Mouse (Mus musculus): ENCODE measurements around the gene Glod4.
A peak's percentile ranks its signal among the peaks of the same experiment; 100 is the strongest.

Glod4 gene

DNA sequence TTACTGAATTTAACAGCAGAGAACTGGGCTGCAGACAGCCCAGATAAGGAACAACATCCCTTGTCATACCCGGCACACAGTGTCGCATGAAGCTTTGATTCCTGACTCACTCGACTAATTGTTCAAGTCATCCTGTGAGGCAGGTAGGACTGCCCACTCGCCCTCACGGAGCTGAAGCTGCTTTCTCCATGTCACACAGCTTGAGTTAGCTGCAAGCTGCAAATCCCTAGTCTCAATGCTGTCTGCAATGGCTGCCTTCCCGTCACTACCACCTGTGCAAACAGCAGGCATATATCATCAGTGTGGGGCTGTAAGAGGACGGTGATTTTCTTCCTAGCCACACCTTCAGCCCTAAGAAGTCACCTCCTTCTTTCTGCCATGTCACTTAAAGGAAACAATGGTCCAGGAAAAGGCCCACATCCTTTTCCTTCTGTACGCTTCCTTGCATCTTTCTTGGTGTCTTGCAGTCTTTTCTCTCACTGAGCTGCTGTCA, 46.5 kb downstream of the Glod4 start:
- no peak for DNase-seq

DNA sequence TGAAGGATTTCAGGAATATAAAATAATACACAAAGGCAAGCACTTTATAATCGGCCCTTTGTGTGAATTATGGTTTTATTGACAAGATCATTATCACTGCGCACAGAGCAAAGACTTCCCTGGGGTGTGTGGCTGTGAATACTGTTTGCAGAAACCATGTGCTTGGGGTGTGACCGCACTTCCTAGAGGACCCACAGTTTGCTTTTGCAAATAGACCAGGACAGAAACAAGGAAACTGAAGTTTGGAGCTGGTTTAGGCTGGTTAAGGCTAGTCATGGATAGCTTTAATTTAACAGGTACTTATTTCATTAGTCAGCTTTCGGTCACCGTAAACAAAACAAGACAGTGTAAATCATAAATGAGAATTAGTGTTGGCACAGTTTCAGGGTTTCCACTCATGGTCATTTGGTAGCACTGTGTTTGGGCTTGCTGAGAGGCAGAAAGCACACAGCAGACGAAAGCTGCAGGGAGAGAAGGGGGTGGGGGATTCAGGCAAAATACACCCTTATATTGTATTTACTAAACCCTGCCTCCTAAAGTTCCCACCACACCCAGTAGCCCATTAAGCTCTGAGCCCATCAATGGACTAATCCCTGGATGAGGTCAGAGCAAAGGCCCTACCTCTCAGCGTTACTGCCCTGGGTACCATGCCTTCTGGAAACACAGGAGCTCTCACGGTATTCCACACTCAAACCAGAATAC, 47.1 kb downstream of the Glod4 start:
- DNase-seq = no peak

DNA sequence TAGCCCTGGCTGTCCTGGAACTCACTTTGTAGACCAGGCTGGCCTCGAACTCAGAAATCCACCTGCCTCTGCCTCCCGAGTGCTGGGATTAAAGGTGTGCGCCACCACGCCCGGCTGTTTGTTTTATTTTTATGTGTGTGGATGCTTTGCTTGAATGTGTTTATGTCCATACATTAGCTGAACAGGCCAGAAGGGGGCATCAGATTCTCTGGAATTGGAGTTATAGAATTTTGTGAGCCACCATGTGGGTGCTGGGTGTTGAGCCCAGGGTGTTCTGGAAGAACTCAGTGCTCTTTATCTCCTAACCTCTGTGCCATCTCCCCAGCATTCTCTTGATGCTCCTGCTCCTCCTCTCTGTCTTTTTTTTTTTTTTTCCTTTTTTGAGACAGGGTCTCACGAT, 56.6 kb downstream of the Glod4 start:
- no peak for DNase-seq

DNA sequence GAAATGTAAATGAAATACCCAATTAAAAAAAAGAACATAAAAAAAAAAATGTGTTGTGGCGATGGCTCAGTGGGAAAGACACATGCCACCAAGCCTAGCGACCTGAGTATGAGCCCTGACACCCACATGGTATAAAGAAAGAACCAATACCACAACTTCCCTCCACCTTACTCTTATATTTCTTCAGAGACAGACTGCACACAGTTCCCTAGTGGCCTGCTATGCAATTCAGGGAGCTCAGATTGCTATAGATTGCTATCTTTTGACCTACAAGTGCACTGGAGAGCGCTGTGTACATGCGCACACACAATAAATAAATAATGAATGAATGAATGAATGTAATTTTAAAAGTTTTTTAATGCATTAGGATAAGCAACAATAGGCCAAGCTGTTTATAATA, 59.8 kb downstream of the Glod4 start:
- no peak for DNase-seq

DNA sequence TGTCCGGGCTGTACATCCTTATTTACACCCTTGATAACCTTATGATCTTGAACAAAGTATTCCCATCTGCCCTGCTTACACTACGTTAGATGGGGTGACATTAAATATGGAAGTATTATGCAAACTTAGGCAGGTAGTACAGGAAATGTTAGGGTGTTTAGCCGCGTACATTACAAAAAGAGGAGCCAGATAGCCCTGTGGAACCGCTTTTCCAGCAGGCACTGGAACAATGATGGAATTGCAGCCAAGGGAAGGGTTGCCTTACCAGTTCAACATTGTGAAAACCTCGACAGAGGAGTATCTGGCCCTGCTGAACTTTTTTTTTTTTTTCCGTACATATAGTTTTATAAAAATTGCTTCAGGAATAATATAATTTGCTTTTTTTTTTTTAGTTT, 63.4 kb downstream of the Glod4 start:
- peak; percentile 19 for DNase-seq

DNA sequence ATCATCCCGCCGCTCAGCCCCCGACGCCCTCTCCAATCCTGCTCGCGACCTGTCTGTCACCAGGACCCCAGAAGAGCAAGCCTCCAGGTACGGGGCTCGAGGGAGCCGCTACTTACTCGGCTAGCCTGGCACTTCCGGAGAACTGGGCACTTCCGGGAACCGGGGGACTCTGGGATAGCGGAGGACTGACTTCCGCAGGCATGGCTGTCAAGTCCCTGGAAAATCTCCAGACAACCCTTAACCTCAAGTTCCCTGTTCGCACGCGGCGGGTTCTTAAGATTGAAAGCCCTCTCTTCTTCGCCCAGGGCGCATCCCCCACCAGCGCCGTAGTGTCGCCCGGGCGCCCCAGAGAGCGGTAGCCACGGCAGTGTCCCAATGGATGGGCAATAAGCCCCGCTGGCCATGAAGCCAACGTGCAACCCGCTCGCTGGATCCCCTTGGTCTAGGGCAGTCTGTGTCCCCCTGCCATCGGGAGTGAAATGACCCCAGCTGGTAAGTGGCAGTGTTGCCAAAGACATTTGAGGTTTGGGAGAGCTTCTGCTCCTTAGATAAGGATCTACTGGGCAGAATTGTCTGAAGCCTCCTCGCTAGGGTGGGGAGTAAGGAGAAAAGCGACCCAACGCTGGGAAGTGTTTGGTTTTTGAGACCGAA, 63.9 kb downstream of the Glod4 start, which contains the start of the genes Vps53 and Fam57a:
Gene Vps53, minus strand, starts transcription at position 153 of the 651 bp plus-strand sequence.
Gene Fam57a, plus strand, starts transcription at position 177 of the 651 bp plus-strand sequence.
- DNase-seq = peak; percentile 92

DNA sequence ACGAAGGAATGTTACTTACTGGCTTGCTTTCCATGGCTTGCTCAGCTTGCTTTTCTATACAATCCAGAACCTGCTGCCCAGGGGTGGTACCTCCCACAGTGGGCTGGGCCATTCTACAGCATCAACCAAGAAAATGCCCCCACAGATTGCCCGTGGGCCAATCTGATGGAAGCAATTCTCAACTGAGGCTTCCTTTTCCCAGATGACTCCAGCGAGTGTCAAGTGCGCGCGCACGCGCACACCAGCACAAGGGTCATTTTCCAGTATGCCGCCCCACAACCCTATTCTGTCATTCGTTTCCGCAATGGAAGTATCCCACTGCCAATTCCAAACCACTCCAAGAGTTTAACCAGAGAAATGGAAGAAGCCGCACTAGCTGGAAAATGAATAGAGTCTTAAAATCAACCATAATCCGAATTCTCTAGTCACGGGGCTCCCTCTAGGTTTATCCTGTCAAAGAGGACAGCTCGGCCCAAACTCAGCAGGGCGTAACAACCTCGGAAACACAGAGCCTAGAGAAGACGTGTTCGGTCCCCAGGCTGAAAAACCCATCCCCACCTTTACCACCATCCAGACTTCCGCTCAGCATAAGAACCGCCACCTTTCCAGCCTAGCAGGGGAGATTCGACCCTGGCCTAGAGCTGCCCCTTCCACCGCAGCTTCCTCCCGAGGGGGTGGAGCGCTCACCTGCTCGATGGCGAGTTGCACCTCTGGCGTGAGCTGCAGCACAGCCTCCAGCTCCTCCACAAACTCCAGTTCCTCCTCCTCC, 64.6 kb downstream of the Glod4 start:
- peak; percentile 54 for DNase-seq

DNA sequence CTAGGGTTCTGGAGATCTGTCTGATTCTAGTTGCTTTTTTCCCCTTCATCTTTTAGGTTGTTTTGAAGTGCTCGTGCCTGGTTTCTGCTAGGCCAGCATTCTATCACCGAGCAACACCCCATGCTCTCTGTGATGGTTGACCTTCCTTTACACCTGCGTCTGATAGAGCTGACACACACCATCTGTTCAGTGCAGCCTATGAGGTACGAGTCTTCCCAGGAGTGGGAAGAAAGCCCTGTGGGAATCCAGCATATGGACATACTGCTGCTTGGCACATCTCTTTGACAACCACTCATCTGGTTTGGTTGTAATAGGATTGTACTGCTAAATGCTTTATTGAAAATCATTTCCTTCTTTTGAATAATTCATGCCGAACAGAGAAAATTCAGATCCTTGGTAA, 73.3 kb downstream of the Glod4 start:
- DNase-seq = no peak

DNA sequence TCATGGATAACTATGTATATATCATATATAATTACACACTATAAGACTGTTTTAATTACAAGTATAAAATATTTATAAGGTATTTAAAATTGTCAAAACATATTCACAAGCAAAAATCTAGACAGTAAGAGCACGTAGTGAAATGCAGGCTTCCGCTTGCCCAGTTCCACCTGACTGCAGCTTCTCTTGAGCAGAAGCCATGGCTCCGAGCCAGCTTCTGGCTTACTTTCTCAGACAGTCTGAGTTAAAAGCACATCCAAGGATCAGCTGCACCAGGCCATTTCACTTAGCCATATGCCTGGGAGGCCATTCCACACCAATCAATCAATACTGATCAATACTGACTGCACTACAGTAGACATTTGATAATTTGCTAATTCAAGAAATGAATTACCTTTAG, 74.5 kb downstream of the Glod4 start:
- no peak for DNase-seq

DNA sequence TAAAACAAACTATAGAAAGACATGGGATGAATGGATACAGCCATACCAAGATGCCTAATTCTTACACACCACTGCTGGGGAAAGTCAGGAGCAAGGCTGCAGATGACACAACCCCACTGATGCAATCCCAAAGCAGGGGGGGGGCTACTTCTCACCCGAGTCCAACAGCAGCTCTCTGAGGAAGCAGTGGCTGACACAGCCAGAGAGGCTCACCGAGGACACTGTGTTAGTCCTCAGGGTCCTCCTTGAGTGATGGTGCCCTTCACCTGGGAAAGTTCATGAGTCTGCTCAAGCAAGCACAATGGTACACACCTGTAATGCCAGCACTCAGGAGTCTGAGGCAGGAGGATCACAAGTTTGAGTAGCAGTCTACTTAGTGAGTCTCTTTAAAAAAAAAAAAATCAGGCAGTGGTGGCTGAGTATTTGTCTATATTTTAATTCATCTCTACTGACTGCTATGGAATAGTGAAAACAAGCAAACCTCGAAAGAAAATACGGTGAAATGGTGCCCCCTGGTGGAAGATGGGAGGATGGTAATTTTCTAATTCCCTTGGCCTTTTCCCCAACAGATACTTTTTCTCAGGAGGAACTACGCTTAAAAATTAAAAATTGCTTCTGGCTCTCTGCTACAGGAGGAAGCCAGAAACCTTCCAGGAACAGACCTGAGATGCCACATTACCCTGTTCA, 76.3 kb downstream of the Glod4 start:
- peak; percentile 85 for DNase-seq

DNA sequence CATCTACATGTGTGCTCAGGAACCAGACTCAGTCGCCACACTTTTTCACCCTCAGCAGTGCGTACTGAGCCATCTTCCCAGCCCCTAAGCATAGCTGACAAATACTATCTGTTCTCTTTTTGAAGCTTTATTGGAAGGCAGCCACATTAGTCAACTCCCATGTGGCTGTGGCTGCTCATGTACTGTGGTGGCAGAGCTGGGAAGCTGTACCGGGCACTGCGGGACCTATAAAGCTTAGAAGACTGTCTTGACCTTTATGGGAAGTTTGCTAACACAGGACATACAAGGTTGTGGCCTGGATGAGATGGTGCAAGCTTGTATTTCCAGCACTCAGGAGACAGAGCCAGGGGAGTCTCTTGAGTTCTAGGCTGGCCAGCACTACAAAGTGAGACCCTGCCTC, 76.9 kb downstream of the Glod4 start:
- no peak for DNase-seq

DNA sequence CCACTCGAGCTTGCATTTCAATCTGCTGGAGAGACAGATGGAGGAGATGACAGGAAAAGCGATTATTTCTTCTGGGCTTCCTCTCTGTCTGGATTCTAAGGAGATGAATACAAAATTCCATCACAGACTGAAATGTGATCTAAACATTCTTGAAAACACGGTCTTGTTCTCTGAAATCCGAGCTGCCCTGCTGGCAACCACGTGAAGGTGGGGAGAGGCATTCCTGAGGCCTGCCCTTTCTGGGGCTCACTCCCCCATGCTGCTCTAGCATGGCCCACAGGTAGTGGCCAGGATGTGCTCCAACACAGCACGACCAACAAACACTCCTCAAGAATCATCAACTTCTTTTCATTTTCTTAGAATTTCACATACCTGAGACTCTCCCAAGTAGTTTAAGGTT, 83.3 kb downstream of the Glod4 start:
- no peak for DNase-seq

DNA sequence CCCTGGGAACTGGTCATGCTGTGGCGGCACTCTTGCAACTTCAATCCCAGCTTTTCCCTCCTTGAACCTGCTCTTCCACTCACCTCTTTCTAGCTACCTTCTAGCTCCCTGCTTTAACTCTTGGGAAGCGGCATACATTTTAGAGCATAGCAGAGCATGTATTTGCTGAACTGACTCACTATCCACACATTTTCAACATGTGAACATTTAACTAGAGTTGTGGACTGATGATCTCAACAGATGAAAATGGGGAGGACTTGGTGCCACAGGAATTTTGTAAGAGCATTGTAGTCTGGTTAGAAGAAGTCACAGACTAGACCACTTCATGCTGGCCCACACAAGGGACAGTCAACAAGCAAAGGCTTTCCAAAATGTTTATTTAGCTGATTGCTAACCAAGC, 85.2 kb downstream of the Glod4 start:
- peak; percentile 7 for DNase-seq

DNA sequence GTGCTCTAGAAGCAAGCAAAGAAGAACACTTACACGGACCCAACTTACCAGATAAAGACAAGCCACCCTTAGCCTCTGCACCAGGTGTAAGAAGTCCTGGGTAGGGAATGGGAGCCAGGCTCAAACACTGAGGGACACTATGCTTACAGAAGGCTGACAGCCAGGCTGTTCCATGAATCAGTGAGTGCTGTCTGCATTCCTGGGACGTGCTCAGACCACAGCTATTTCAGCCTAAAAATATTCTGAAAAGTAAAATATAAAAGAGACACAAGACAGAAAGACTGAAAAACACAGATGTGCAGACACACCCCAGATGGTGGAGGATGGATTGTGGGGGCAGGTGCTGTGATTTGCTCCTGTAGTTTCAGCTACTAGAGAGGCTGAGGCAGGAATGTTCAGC, 88.7 kb downstream of the Glod4 start:
- no peak for DNase-seq

DNA sequence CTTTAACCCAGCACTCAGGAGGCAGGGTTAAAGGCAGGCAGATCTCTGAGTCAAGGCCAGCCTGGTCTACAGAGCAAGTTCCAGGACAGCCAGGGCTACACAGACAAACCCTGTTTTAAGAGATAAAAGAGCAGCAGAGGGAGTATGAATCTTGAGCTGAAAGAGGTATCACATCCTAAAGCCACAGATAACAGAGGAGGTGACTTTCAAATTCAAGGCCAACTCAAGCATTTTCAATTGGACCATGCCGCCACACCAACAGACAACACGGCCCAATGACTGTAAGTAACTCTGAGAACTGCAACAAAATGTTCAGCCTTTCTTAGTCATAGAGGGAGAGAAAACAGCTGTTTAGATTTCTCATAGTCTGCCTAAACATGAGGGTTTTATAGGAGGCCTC, 89.3 kb downstream of the Glod4 start:
- DNase-seq = no peak

DNA sequence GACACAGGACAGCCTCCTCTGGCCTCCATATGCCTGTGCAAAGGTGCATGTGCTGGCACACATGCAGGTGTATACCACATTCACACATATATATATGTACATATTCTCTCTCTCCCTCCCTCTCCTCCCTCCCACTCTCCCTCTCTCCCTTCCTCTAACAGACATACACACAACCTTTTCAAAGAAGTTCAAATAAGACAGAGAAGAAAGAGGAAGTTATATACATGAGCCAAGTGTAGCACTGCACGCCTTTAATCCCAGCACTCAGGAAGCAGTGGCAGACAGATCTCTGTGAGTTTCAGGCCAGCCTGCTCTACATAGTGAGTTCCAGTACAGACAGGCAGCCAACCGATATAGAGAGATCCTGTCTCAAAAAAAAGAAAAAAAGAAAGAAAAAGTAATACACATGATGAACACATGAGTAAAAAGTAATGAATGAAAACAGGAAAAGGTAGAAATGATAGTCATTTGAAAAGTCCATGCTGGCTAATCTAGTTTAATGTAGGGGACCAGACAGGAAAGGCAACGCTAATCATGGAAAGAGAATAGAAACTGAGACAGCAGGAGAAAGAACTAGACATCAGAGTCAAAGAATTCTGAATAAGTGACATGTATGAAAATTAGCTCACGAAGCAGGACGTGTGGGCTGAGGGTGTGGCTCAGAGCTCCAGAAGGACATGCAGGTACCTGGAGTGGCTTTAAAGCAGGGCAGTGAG, 90.1 kb downstream of the Glod4 start:
- no peak for DNase-seq

DNA sequence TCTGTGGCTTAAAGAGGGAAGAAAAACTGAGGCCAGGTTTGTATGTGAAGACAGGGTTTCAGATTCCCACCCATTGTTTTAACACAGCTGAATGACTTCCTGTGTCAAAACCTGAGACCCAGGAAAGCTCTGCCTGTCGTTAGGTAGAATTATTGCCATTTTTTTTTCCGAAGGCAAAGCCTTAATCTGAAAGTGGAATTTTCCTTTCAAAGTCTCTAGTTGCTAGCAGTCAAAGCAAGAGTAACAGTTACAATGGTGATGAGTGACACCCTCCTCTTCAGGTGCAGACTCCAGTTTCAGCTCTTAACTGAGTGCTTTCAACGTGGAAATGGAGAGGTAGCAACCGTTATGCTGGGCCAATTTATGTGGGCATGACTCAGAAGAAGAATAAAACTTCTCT, 92.5 kb downstream of the Glod4 start:
- DNase-seq = no peak

DNA sequence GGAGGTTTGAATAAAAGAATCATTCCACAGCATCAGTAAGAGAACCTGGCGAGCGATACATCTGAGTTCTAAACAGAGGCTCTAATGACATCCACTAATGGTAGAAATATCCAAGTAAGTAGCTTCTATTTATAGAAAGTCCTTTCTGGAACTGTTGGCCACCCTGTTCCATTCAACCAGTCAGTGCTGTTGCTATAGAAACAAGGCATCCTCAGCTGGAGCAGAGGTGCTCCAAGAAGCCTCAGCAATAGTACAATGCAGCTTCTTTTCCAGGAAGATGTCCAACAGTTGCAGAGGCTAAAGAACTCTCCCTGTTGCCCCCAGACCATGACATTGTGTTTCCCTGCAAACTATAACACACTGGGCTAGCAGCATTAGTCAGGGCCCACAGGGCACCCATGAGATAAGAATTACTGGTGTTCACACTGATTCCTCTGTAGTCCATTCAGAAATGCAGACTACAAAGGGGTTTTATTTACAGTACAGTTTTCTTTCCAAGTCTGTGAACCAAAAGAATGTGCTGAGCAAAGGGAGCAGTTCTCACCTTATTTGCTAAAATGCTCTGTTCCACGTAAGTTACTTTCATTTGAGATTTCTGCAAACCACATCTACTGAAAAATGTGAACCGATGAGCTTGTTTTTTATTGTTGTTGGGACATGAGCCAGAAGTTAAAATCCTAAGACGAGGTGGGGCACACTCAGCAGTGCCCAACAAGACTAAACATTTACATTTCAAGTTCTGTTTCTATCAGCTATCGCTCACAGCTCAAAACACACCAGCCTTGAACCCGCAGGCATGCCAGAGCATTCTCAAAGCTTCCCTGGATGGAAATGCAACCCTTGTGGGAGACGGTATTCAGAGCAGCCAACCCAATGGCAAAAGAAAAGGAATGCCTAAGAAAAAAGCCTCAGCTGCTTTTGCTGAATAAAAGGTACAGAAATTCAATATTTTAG, 95.2 kb downstream of the Glod4 start:
- peak; percentile 47 for DNase-seq

DNA sequence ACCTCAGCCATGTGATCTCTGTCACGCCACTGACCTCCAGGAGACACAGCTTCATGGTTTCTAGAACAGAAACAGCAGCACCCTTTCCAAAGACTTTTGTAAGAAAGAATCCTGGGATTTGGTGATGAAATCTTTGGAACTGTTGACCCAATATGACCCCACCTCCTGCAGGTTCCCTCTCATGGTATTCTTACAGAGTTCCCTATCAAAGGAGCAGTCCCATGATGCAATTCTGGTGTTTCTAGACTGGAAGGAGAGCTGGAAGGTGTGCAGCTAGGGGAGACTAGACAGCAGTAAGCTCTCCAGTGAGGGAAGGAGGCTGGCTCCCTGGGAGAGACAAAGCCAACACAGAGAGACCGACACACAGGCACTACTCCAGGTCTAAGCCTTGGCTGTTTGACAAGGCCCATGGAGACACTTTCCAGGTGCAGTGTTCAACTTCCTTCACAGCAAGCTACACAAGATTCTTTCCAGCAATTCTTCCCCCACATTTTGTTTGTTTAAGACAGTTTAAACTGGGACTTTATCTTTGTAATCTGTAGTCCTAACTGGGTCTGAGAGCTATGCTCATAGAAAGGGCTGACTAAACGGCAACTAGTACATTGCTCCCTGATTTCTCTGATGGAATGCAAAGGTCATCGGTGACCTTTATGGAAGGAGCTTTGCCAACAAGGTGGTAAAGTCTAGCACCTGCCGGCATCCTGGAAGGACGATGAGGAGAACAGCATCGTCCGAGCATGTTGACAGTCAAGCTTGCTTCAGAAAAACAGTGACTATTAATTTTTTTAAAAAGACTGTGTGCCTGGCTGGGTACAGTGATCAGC, 97.1 kb downstream of the Glod4 start:
- no peak for DNase-seq

DNA sequence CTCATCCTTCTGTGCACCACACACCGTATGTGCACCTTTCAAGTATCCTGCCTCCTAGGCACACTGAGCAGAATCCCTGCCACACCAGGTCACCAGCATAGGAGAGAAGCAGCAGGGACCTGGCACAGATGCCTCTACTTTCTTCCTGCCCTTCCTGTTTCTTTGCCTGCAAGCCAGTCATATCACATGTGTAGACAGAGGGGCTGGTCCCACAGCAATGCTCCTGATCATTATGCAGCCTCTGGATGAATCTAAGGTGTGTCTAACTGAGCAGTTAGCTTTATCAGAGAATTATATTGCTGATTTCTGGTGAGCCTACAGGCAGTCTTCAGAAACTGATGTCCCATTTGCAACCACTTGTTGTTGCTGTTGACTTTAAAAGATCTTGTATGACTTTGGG, 98.4 kb downstream of the Glod4 start:
- DNase-seq = no peak
